Mouse (Mus musculus): Measurements from ENCODE around the gene Mmp2.

Mmp2 gene

DNA sequence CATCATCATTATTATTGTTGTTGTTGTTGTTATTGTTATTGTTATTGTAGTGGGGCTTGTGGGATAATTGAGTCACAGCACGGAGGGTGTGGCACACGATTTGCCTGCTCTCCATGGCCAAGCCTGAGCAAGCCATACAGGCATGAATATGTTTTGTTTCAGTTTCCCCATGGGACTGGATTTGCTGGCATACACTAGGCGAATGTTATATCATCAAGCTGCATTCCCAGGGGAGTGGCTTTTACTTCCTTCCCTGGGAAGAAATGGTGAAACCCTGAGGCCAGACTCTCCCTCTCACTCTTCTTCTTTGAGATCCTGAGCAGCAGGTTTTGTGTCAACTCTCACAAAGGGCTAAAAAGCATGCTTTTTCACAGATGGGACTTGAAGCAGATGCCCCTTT, 11.5 kb downstream of the Mmp2 start:
- in situ Hi-C loops (cut with MboI, MseI), result no loop called here

GRCm38 (mm10) chr8:92839161-92839560, 12.1 kb downstream of the Mmp2 start:
- in situ Hi-C loops (cut with MboI, MseI), result no loop called here

- in situ Hi-C loops (cut with MboI, MseI), result no loop called here
Observed at GRCm38 (mm10) chr8:92839876-92840275, 12.8 kb downstream of the Mmp2 start.

DNA sequence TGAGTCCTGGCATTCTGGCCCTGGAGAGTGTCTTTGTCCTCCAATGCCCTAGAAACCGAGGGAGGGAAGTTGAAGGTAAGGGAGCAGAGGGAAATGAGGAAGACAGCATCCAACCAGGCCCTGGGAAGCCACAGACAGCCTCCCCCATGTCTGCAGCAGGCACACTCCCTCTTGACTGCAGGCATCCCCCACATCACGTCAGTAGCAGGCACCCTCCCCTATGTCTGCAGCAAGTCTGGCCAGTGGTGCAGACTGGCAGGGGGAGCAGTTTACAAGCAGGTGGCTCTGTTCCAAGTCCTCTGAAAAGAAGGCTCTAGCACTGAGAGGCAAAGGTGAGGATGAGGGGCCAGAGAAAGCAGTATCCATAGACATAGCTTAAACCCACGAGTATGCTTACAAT, 19.6 kb downstream of the Mmp2 start:
- in situ Hi-C loops (cut with MboI, MseI), result no loop called here

- in situ Hi-C loops (cut with MboI, MseI), result no loop called here
Observed at GRCm38 (mm10) chr8:92847299-92847698, 20.2 kb downstream of the Mmp2 start.

DNA sequence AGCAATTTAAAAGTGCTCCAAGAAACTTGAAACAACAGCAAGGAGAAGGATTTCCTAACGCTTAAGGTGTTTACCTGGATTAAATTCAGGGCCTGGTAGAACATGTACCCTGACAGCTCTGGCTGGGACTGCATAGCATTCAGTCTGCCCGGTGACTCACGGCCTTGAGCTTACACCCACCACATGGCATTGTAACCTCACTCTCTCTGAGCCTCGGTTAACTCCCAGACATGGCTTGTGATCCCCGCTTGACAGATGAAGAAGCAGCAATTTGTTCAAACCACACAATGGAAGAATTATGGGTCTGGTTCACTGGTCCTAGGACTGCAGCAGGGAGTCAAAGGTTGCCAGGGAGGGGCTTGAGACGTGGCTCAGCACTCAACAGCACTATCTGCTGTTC, 22.2 kb downstream of the Mmp2 start:
- in situ Hi-C loops (cut with MboI, MseI), result no loop called here

- in situ Hi-C loops (cut with MboI, MseI), result loop anchor here (25.0 kb wide), 1 partner anchor 1813 kb away; no protein-coding TSS in a partner anchor
Observed at GRCm38 (mm10) chr8:92850239-92850638, 23.1 kb downstream of the Mmp2 start.

- in situ Hi-C loops (cut with MboI, MseI), result loop anchor here (25.0 kb wide), 1 partner anchor 1814 kb away; no protein-coding TSS in a partner anchor
Observed at GRCm38 (mm10) chr8:92851381-92851780, 24.3 kb downstream of the Mmp2 start.

DNA sequence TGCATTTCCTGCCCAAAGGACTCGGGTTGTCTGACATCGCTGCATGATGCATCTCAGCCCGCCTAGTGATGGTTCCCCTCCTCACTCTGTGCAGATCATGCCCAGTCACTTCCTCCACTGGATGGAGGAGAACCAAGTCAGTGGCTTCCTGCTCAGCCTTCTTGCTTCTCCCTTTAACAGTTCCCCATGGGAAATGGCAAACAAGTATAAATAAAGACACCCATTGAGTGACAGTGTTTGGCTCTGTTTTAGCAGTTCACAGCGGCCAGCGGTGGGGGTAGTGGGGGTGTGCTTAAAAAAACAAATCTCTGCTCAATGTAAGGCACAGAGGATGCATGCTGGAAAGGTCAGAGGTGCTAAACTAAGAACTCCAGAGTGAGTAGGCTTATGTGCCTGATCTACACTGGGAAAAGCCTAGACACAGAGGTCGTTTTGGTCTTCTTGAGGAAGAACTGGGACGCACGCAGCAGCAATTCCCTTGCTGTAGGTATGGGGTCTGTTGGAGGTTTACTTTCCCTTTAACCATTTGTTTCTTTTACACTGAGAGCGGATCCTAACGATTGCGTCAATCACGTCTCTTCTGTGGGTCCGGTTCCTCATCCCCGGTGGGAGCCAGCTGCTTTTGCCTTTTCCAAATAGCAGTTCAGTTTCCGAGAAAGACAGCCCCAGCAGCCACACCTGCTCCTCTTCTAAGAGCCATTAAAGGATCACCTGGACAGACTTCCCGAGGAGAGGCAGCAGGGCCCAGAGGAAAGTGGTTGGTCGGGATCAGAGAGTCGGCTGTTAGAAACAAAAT, 26.3 kb downstream of the Mmp2 start:
- in situ Hi-C loops (cut with MboI, MseI), result loop anchor here (25.0 kb wide), 1 partner anchor 1816 kb away; no protein-coding TSS in a partner anchor

- in situ Hi-C loops (cut with MboI, MseI), result loop anchor here (25.0 kb wide), 1 partner anchor 1817 kb away; no protein-coding TSS in a partner anchor
Observed at GRCm38 (mm10) chr8:92854673-92855072, 27.6 kb downstream of the Mmp2 start.

DNA sequence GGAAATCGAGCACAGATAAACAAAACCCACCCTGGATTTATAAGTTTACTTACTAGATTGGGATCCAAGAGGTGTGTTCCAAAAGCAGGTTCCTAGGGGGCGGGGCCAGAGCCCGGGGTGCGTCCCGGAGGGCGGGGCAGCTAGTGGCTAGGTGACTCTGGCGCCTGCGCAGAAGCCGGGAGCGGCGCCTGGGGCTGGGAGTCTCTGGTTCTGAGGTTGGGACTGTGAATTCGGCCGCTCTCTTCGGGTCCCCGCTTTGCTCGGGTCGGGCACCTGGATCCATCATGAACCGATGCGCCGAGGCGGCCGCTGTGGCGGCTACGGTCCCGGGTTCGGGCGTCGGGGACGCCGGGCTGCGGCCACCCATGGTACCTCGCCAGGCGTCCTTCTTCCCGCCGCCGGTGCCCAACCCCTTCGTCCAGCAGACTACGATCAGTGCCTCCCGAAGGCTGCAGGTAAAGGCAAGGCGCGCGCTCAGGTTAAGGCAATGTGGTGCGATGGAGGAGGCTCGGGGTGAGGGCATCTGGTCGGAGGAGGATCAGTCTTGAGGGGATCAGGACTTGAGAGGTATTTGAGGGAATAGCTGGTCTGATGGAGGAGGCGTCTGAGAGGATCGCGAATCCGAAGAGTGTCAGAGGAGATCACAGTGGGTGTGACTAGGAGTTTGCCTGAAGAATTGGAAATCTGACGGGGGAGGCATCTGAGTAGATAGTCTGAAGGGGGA, 28.2 kb downstream of the Mmp2 start, which contains the start of gene Lpcat2:
Lpcat2 (plus strand) TSS at position 169 of the 724 bp plus-strand sequence.
- in situ Hi-C loops (cut with MboI, MseI), result loop anchor here (25.0 kb wide), 1 partner anchor 1818 kb away; no protein-coding TSS in a partner anchor

GRCm38 (mm10) chr8:92856273-92856986, 29.3 kb downstream of the Mmp2 start:
- in situ Hi-C loops (cut with MboI, MseI), result loop anchor here (25.0 kb wide), 1 partner anchor 1819 kb away; no protein-coding TSS in a partner anchor

DNA sequence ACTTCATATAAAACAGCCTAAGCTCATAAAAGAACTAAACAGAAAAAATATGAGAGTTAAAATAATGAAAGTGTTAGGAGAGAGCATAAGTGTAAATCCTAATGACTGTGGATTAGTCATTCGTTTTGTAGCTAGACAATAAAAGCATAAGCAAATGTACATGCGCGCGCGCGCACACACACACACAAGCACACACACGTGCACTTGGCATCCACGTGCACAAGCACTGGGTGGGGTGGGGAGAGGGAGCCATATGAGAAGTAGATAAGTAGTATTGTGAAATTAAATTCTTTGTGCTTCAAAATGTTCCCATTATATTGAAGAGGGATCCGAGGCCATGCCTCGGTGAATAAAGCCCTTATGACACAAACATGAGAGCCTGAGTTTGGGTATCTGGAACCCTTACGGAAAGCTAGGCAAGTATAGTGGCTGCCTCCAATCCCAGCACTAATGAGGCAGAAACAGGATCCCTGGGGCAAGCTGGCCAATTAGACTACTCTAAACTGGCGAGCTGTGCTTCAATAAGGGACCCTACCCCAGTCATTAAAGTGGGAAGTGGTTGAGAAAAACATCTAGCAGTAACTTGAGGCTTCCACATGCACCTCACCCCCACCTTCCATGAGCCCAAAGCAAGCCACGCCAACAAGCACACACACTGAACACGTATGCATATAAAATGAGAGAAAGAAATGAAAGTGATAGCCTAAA, 31.5 kb downstream of the Mmp2 start:
- in situ Hi-C loops (cut with MboI, MseI), result loop anchor here (25.0 kb wide), 1 partner anchor 1821 kb away; no protein-coding TSS in a partner anchor

DNA sequence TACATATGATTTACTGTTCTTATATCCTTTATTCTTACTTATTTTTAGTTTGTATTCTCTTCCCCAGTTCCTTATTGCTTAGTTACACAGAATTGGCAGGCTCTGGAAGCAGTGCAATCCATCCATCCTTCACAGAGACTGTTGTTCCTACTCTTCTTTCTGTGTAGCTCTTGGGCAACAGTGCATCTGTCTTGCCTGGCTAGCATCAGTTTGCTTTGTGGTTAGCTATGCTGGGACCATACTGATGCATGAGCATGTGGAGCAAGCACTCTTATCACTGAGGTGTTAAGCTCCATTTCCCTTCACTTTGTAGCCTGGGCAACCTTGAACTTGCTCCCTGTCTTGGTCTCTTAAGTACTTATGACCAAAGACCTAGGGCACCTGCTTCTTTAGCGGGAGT, 34.9 kb downstream of the Mmp2 start:
- in situ Hi-C loops (cut with MboI, MseI), result loop anchor here (25.0 kb wide), 1 partner anchor 1825 kb away; no protein-coding TSS in a partner anchor

GRCm38 (mm10) chr8:92870281-92870680, 43.2 kb downstream of the Mmp2 start:
- in situ Hi-C loops (cut with MboI, MseI), result loop anchor here (25.0 kb wide), 1 partner anchor 1833 kb away; no protein-coding TSS in a partner anchor

GRCm38 (mm10) chr8:92872063-92872759, 45.1 kb downstream of the Mmp2 start:
- in situ Hi-C loops (cut with MboI, MseI), result loop anchor here (25.0 kb wide), 1 partner anchor 1835 kb away; no protein-coding TSS in a partner anchor

DNA sequence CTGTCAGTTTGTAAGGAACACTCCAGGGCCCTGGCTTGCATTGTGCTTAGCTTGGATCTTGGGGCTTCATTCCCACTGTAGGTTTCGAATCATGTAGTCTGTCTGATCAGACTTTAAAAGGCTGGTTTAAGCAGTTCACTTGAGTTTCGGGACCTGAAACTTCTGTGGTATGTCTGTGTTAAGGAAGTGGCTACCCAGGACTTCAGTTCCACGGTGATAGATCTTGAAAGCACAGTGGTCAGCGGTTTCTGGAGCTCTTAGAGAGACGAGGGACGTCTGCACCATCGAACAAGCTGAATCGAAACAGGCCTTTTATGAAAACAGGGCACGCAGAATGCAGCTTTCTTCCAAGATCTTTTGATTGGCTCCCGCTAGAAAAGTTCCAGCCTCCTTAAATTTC, 48.7 kb downstream of the Mmp2 start:
- in situ Hi-C loops (cut with MboI, MseI), result loop anchor here (25.0 kb wide), 1 partner anchor 1337 kb away; the partner anchor contains the start of gene Nup93

- in situ Hi-C loops (cut with MboI, MseI), result loop anchor here (25.0 kb wide), 1 partner anchor 1331 kb away; the partner anchor contains the start of gene Nup93
Observed at GRCm38 (mm10) chr8:92881247-92881646, 54.2 kb downstream of the Mmp2 start.

DNA sequence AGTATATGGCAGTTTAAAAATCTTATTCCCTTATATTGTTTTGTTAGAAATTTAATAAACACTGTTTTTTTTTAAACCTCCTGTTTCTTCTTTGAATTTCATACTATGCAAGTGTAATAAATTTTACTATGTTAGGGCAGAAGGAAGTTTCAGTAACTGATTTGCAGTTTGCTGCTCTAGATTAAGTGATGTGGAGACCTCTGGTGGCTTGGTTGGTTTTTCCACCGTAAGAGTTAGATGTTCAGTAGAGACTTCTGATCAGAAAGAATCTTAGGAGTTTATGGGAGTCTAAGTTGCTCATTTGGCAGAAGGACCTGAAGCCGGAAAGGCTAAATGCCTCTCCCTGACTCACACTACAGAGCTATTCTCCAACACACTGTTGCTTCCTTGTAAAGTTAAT, 56.7 kb downstream of the Mmp2 start:
- in situ Hi-C loops (cut with MboI, MseI), result loop anchor here (25.0 kb wide), 1 partner anchor 1329 kb away; the partner anchor contains the start of gene Nup93

DNA sequence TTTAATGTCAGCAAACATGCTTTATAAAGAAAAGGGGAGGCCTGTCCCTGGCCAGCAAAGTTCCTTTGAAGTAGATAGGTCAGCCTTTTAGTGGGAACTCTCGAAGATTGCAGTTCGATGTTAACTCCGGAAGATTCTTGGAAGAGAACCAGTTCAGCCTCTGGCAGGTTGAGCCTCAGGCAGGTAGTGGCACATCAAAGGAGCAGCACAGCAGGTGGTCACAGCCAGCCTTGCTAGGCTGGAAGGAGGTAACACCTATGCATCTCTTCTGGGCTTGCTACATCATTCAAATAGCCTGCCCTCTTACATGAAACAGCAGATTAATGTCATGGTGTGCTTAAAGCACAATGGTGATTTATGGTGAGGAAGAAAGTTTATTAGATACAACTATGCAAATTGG, 65.1 kb downstream of the Mmp2 start:
- in situ Hi-C loops (cut with MboI, MseI), result loop anchor here (25.0 kb wide), 1 partner anchor 1320 kb away; the partner anchor contains the start of gene Nup93
